Mouse (Mus musculus): ENCODE measurements around the gene Pafah1b2. TPM values are rescaled to one million over a fixed set of nuclear protein-coding genes. Genes with fewer than 3 reads are reported as not detected.

The Pafah1b2 gene
- polyA plus RNA-seq, 1 experiment from 2014 or later, result 57.6 TPM

GRCm38 (mm10) chr9:46043626-46044025 is 31.1 kb upstream of the Pafah1b2 start:
- Histone ChIP-seq H3K9me3 (replicated peaks; ENCODE audit: control insufficient read depth, low read length) (no peaks in the 10 kb centered on the region), H3K4me1 (ENCODE audit: control insufficient read depth, low read depth, low read length) (no peaks in the 10 kb centered on the region), H3K9ac (ENCODE audit: low read depth, low read length) (no peak overlapping the region), H3K27me3 (ENCODE audit: control insufficient read depth, insufficient read depth, low read depth, low read length) (no peaks in the 10 kb centered on the region), H3K27ac (ENCODE audit: low read length) (no peak overlapping the region), H3K36me3 (ENCODE audit: control insufficient read depth, insufficient read depth) (no peaks in the 10 kb centered on the region), H3K4me3 (ENCODE audit: low read depth, low read length) (no peak overlapping the region), H3K4me2 (ENCODE audit: low read depth, low read length) (no peak overlapping the region)
- 75% methylated on average over 8 of the region's 8 CpGs for WGBS (ENCODE audit: insufficient replicate concordance)
- ATAC-seq (ENCODE audit: low read depth), result no peak

- Histone ChIP-seq H3K9ac (ENCODE audit: low read depth, low read length) (no peak overlapping the region), H3K4me2 (ENCODE audit: low read depth, low read length) (no peak overlapping the region), H3K27ac (ENCODE audit: low read length) (no peak overlapping the region), H3K36me3 (ENCODE audit: control insufficient read depth, insufficient read depth) (no peaks in the 10 kb centered on the region), H3K4me1 (ENCODE audit: control insufficient read depth, low read depth, low read length) (no peaks in the 10 kb centered on the region), H3K9me3 (replicated peaks; ENCODE audit: control insufficient read depth, low read length) (no peaks in the 10 kb centered on the region), H3K4me3 (ENCODE audit: low read depth, low read length) (no peak overlapping the region), H3K27me3 (ENCODE audit: control insufficient read depth, insufficient read depth, low read depth, low read length) (no peaks in the 10 kb centered on the region)
- 81% methylated on average over 3 of the region's 3 CpGs for WGBS (ENCODE audit: insufficient replicate concordance)
- no peak for ATAC-seq (ENCODE audit: low read depth)
Observed at GRCm38 (mm10) chr9:46042387-46042786, 29.9 kb upstream of the Pafah1b2 start.

- Histone ChIP-seq H3K27ac (ENCODE audit: low read length) (no peak overlapping the region), H3K4me1 (ENCODE audit: control insufficient read depth, low read depth, low read length) (no peaks in the 10 kb centered on the region), H3K27me3 (ENCODE audit: control insufficient read depth, insufficient read depth, low read depth, low read length) (no peaks in the 10 kb centered on the region), H3K9me3 (replicated peaks; ENCODE audit: control insufficient read depth, low read length) (no peaks in the 10 kb centered on the region), H3K4me3 (ENCODE audit: low read depth, low read length) (no peak overlapping the region), H3K36me3 (ENCODE audit: control insufficient read depth, insufficient read depth) (no peaks in the 10 kb centered on the region), H3K9ac (ENCODE audit: low read depth, low read length) (no peak overlapping the region), H3K4me2 (ENCODE audit: low read depth, low read length) (no peak overlapping the region)
- ATAC-seq (ENCODE audit: low read depth), result no peak
- 58% methylated on average over 2 of the region's 2 CpGs for WGBS (ENCODE audit: insufficient replicate concordance)
Observed at GRCm38 (mm10) chr9:46041186-46041585, 28.7 kb upstream of the Pafah1b2 start.

GRCm38 (mm10) chr9:46038786-46039185 is 26.3 kb upstream of the Pafah1b2 start:
- H3K9ac ChIP-seq (ENCODE audit: low read depth, low read length), result no peak overlapping the region
- H3K4me3 ChIP-seq (ENCODE audit: low read depth, low read length), result no peak overlapping the region
- H3K4me1 ChIP-seq (ENCODE audit: control insufficient read depth, low read depth, low read length), result no peaks in the 10 kb centered on the region
- H3K27me3 ChIP-seq (ENCODE audit: control insufficient read depth, insufficient read depth, low read depth, low read length), result no peaks in the 10 kb centered on the region
- no peak overlapping the region for H3K27ac ChIP-seq (ENCODE audit: low read length)
- no peak overlapping the region for H3K4me2 ChIP-seq (ENCODE audit: low read depth, low read length)
- 85% methylated on average over 13 of the region's 13 CpGs for WGBS (ENCODE audit: insufficient replicate concordance)
- no peaks in the 10 kb centered on the region for H3K36me3 ChIP-seq (ENCODE audit: control insufficient read depth, insufficient read depth)
- H3K9me3 ChIP-seq (replicated peaks; ENCODE audit: control insufficient read depth, low read length), result no peaks in the 10 kb centered on the region
- ATAC-seq (ENCODE audit: low read depth), result no peak

- no peak overlapping the region for H3K4me2 ChIP-seq (ENCODE audit: low read depth, low read length)
- H3K36me3 ChIP-seq (ENCODE audit: control insufficient read depth, insufficient read depth), result no peaks in the 10 kb centered on the region
- H3K27me3 ChIP-seq (ENCODE audit: control insufficient read depth, insufficient read depth, low read depth, low read length), result no peaks in the 10 kb centered on the region
- WGBS (ENCODE audit: insufficient replicate concordance), result 88% methylated on average over 8 of the region's 8 CpGs
- peaks cover 2% of the 10 kb centered on the region; the same call in 1 of the 2 replicates for H3K4me1 ChIP-seq (ENCODE audit: control insufficient read depth, low read depth, low read length)
- H3K27ac ChIP-seq (ENCODE audit: low read length), result no peak overlapping the region
- H3K4me3 ChIP-seq (ENCODE audit: low read depth, low read length), result no peak overlapping the region
- H3K9ac ChIP-seq (ENCODE audit: low read depth, low read length), result no peak overlapping the region
- ATAC-seq (ENCODE audit: low read depth), result no peak
- H3K9me3 ChIP-seq (replicated peaks; ENCODE audit: control insufficient read depth, low read length), result no peaks in the 10 kb centered on the region
Observed at GRCm38 (mm10) chr9:46036881-46037280, 24.4 kb upstream of the Pafah1b2 start.

GRCm38 (mm10) chr9:46035290-46035871 is 22.9 kb upstream of the Pafah1b2 start:
- 65% methylated on average over 9 of the region's 9 CpGs for WGBS (ENCODE audit: insufficient replicate concordance)
- peaks cover 6% of the 10 kb centered on the region for H3K4me1 ChIP-seq (ENCODE audit: control insufficient read depth, low read depth, low read length)
- H3K9ac ChIP-seq (ENCODE audit: low read depth, low read length), result no peak overlapping the region
- H3K36me3 ChIP-seq (ENCODE audit: control insufficient read depth, insufficient read depth), result no peaks in the 10 kb centered on the region
- no peak overlapping the region for H3K27ac ChIP-seq (ENCODE audit: low read length)
- no peaks in the 10 kb centered on the region for H3K9me3 ChIP-seq (replicated peaks; ENCODE audit: control insufficient read depth, low read length)
- no peak overlapping the region for H3K4me3 ChIP-seq (ENCODE audit: low read depth, low read length)
- no peak for ATAC-seq (ENCODE audit: low read depth)
- no peak overlapping the region for H3K4me2 ChIP-seq (ENCODE audit: low read depth, low read length)
- no peaks in the 10 kb centered on the region for H3K27me3 ChIP-seq (ENCODE audit: control insufficient read depth, insufficient read depth, low read depth, low read length)

- no peaks in the 10 kb centered on the region for H3K27me3 ChIP-seq (ENCODE audit: control insufficient read depth, insufficient read depth, low read depth, low read length)
- no peak overlapping the region for H3K4me2 ChIP-seq (ENCODE audit: low read depth, low read length)
- no peak overlapping the region for H3K4me3 ChIP-seq (ENCODE audit: low read depth, low read length)
- no peaks in the 10 kb centered on the region for H3K36me3 ChIP-seq (ENCODE audit: control insufficient read depth, insufficient read depth)
- 27% methylated on average over 3 of the region's 3 CpGs for WGBS (ENCODE audit: insufficient replicate concordance)
- H3K27ac ChIP-seq (ENCODE audit: low read length), result no peak overlapping the region
- H3K9me3 ChIP-seq (replicated peaks; ENCODE audit: control insufficient read depth, low read length), result no peaks in the 10 kb centered on the region
- peaks cover 6% of the 10 kb centered on the region for H3K4me1 ChIP-seq (ENCODE audit: control insufficient read depth, low read depth, low read length)
- no peak overlapping the region for H3K9ac ChIP-seq (ENCODE audit: low read depth, low read length)
- no peak for ATAC-seq (ENCODE audit: low read depth)
Observed at GRCm38 (mm10) chr9:46033862-46034261, 21.4 kb upstream of the Pafah1b2 start.

- Histone ChIP-seq H3K27me3 (ENCODE audit: control insufficient read depth, insufficient read depth, low read depth, low read length) (no peaks in the 10 kb centered on the region), H3K4me1 (ENCODE audit: control insufficient read depth, low read depth, low read length) (peaks cover 6% of the 10 kb centered on the region), H3K36me3 (ENCODE audit: control insufficient read depth, insufficient read depth) (no peaks in the 10 kb centered on the region), H3K4me2 (ENCODE audit: low read depth, low read length) (no peak overlapping the region), H3K9me3 (replicated peaks; ENCODE audit: control insufficient read depth, low read length) (no peaks in the 10 kb centered on the region), H3K27ac (ENCODE audit: low read length) (no peak overlapping the region), H3K9ac (ENCODE audit: low read depth, low read length) (no peak overlapping the region), H3K4me3 (ENCODE audit: low read depth, low read length) (no peak overlapping the region)
- WGBS (ENCODE audit: insufficient replicate concordance), result 44% methylated on average over 1 of the region's 1 CpGs
- ATAC-seq (ENCODE audit: low read depth), result no peak
Observed at GRCm38 (mm10) chr9:46033058-46033457, 20.6 kb upstream of the Pafah1b2 start.

GRCm38 (mm10) chr9:46032190-46032589 is 19.7 kb upstream of the Pafah1b2 start:
- H3K4me2 ChIP-seq (ENCODE audit: low read depth, low read length), result no peak overlapping the region
- ATAC-seq (ENCODE audit: low read depth), result no peak
- peaks cover 6% of the 10 kb centered on the region for H3K4me1 ChIP-seq (ENCODE audit: control insufficient read depth, low read depth, low read length)
- no peak overlapping the region for H3K27ac ChIP-seq (ENCODE audit: low read length)
- H3K9ac ChIP-seq (ENCODE audit: low read depth, low read length), result no peak overlapping the region
- no peak overlapping the region for H3K4me3 ChIP-seq (ENCODE audit: low read depth, low read length)
- no peaks in the 10 kb centered on the region for H3K27me3 ChIP-seq (ENCODE audit: control insufficient read depth, insufficient read depth, low read depth, low read length)
- H3K9me3 ChIP-seq (replicated peaks; ENCODE audit: control insufficient read depth, low read length), result no peaks in the 10 kb centered on the region
- 68% methylated on average over 6 of the region's 6 CpGs for WGBS (ENCODE audit: insufficient replicate concordance)
- no peaks in the 10 kb centered on the region for H3K36me3 ChIP-seq (ENCODE audit: control insufficient read depth, insufficient read depth)
